Mouse (Mus musculus) midbrain, embryonic 12.5 days (tissue): ENCODE data around the gene C130032M10Rik. TPM values are rescaled to one million over a fixed set of nuclear protein-coding genes. Genes with fewer than 3 reads are reported as not detected.
"Not testable (repeated sequence)": the region's sequence is repeated elsewhere in the genome, so short reads cannot be mapped to it uniquely, and the experiment has no call there.

Experiments
- ATAC-seq: fragments of 200-750 bp; cut with Nextera tagmentation; 2 replicates; pipeline ENCODE4 v1.8.0; 2017; ENCODE audit warnings: low read depth, moderate TSS enrichment, moderate library complexity; ENCODE audit not compliant: low FRiP score
- H3K27ac ChIP-seq: fragments of 300-500 bp; sonication (generic); replicated peaks from 2 replicates; pipeline ENCODE4 v1.5.1; 2016; ENCODE audit warnings: mild to moderate bottlenecking
- H3K27me3 ChIP-seq: fragments of 300-500 bp; sonication (generic); 2 replicates; pipeline ENCODE4 v1.6.1; 2016; ENCODE audit warnings: mild to moderate bottlenecking
- H3K36me3 ChIP-seq: fragments of 300-500 bp; sonication (generic); 2 replicates; pipeline ENCODE4 v1.6.1; 2016
- H3K4me1 ChIP-seq: fragments of 300-500 bp; sonication (generic); 2 replicates; pipeline ENCODE4 v1.6.1; 2016
- H3K4me2 ChIP-seq: fragments of 300-500 bp; sonication (generic); replicated peaks from 2 replicates; pipeline ENCODE4 v1.6.1; 2016; ENCODE audit warnings: mild to moderate bottlenecking, moderate library complexity
- H3K4me3 ChIP-seq: fragments of 300-500 bp; sonication (generic); 2 replicates; pipeline ENCODE4 v1.5.1; 2016; ENCODE audit warnings: mild to moderate bottlenecking
- H3K9ac ChIP-seq: fragments of 300-500 bp; sonication (generic); replicated peaks from 2 replicates; pipeline ENCODE4 v1.6.1; 2016; ENCODE audit warnings: mild to moderate bottlenecking, moderate library complexity
- H3K9me3 ChIP-seq: fragments of 300-500 bp; sonication (generic); 2 replicates; pipeline ENCODE4 v1.6.1; 2016; ENCODE audit warnings: mild to moderate bottlenecking
- WGBS: fragments of 180-500 bp; shearing (Covaris S2); methylation state at CpG from one replicate; pipeline ENCODE4 v1.1.7; 2016; 5-methylcytosine and 5-hydroxymethylcytosine counted together
- polyA plus RNA-seq: library from polyadenylated mRNA; unstranded; fragments of >200 nt; fragmentation: Nextera tagmentation; extraction: Ambion mirVana; gene quantifications from 2 replicates; pipeline ENCODE4 v1.2.1, GENCODE M21; 2016

The C130032M10Rik gene
- polyA plus RNA-seq, 1 experiment from 2014 or later = 0.43 TPM

DNA sequence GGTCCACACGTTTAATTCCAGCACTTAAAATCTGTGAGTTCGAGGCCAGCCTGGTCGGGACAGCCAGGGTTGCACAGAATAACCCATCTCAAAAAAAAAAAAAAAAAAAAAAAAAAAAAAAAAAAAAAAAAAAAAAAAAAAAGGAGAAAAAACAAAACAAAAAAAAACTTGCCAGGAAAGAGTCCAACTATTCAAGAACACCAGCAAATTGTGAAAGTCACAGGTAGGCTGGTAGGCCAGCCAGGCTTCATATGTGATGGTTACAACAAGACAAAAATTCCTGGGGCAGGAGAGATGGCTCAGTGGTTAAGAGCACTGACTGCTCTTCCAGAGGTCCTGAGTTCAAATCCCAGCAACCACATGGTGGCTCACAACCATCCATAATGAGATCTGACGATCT, 5.0 kb downstream of the C130032M10Rik start:
- WGBS = 80% methylated on average over 4 of the region's 4 CpGs
- ATAC-seq, H3K9me3 ChIP-seq, H3K4me2 ChIP-seq, H3K4me3 ChIP-seq, H3K27ac ChIP-seq, H3K27me3 ChIP-seq, H3K36me3 ChIP-seq, H3K4me1 ChIP-seq, H3K9ac ChIP-seq: not testable (repeated sequence)

DNA sequence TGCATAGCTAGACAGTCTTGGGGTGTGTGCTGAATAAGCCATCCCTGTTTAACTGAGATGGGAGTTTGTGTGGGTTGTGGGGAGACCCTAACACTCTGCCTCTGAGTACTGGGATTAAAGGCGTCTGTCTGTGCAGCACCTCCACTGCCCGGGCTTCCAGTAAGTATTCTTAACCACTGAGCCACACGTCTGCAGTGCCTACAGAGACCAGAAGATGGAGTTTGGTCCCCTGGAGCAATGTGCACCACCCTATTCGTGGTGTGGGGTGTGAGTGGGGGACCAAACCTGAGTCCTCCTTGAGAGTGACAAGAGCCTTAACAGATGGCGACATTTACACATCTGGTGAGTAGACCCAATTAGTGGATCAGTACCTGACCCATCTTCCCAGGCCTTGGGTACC, 6.5 kb downstream of the C130032M10Rik start:
- Histone ChIP-seq H3K4me1 (peaks cover 15% of the 10 kb centered on the region), H3K36me3 (no peaks in the 10 kb centered on the region), H3K27ac (no peak overlapping the region), H3K9ac (no peak overlapping the region), H3K4me3 (no peak overlapping the region), H3K4me2 (no peak overlapping the region), H3K27me3 (no peaks in the 10 kb centered on the region), H3K9me3 (no peaks in the 10 kb centered on the region)
- no peak for ATAC-seq
- WGBS = 54% methylated on average over 5 of the region's 5 CpGs

DNA sequence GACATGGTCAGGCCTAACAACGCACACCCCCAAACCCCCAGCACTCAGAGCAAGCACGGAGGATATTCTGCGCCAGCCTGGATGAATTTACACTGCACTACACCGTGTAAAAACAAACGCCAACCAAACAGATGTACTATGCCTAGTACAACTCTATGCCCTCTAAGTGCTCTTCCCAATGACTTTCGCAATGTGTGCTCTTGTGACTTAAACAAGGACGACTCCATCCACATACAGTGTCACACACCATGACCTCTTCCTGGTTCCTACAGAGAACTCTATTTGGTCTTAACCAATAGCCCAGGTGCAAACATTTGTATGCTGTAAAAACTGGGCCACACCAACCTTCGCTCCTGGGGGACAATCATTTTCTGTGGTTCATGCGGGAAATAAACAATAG, 7.0 kb downstream of the C130032M10Rik start:
- Histone ChIP-seq H3K4me1 (peaks cover 18% of the 10 kb centered on the region), H3K27ac (no peak overlapping the region), H3K27me3 (no peaks in the 10 kb centered on the region), H3K9ac (no peak overlapping the region), H3K9me3 (no peaks in the 10 kb centered on the region), H3K36me3 (no peaks in the 10 kb centered on the region), H3K4me2 (no peak overlapping the region), H3K4me3 (no peak overlapping the region)
- 90% methylated on average over 9 of the region's 9 CpGs for WGBS
- ATAC-seq = no peak

DNA sequence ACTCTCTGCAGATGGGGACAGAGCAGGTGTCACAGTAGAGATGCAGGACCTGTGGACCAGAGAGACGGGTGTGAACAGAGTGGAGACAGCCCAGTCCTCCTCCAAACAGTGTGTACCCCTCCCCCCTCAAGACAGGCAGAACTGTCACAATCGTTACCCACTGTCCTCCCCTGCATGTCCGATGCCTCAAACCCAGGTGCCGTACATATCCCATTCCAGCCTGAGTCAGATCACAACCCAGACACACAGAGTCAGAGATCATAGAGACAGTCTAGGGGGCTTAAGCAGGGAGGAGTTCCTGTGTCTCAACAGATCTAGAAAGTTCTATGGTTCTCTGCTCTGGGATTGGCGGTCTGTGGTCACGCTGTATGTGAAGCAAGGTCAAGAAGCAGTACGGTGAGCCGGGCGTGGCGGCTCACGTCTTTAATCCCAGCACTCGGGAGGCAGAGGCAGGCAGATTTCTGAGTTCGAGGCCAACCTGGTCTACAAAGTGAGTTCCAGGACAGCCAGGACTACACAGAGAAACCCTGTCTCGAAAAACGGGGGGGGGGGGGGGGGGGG, 9.7 kb downstream of the C130032M10Rik start:
- no peak overlapping the region for H3K9ac ChIP-seq
- H3K27me3 ChIP-seq = no peaks in the 10 kb centered on the region
- ATAC-seq = no peak
- no peaks in the 10 kb centered on the region for H3K9me3 ChIP-seq
- peaks cover 30% of the 10 kb centered on the region for H3K4me1 ChIP-seq
- no peak overlapping the region for H3K27ac ChIP-seq
- H3K36me3 ChIP-seq = no peaks in the 10 kb centered on the region
- H3K4me3 ChIP-seq = no peak overlapping the region
- no peak overlapping the region for H3K4me2 ChIP-seq
- 93% methylated on average over 13 of the region's 15 CpGs for WGBS

DNA sequence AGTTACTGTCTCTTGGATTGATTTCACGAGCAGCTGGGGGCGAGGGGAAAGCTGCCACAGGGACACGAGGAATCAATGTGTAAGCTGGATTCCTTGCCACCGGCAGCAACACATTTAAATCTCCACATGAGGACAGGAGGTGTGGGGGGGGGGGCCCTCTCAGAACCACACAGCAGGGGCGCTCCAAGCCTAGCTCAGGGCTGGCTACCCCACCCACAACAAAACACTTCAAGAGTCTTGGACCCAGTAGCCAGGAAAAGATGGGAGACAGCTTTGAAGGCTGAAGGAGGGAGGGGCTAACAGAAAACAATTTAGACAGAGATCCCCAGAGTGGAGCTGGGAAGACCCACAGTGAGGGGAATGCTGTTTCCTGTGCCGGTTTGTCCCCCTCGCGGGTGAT, 10.4 kb downstream of the C130032M10Rik start:
- no peak for ATAC-seq
- peaks cover 36% of the 10 kb centered on the region for H3K4me1 ChIP-seq
- peak overlapping the region; percentile 38 for H3K4me2 ChIP-seq
- H3K27ac ChIP-seq = no peak overlapping the region
- no peaks in the 10 kb centered on the region for H3K36me3 ChIP-seq
- 9% methylated on average over 8 of the region's 8 CpGs for WGBS
- no peaks in the 10 kb centered on the region for H3K9me3 ChIP-seq
- no peak overlapping the region for H3K4me3 ChIP-seq
- no peaks in the 10 kb centered on the region for H3K27me3 ChIP-seq
- 0 out of 2 replicates have a peak overlapping the region, but pooled peaks have one; percentile 15 for H3K9ac ChIP-seq

DNA sequence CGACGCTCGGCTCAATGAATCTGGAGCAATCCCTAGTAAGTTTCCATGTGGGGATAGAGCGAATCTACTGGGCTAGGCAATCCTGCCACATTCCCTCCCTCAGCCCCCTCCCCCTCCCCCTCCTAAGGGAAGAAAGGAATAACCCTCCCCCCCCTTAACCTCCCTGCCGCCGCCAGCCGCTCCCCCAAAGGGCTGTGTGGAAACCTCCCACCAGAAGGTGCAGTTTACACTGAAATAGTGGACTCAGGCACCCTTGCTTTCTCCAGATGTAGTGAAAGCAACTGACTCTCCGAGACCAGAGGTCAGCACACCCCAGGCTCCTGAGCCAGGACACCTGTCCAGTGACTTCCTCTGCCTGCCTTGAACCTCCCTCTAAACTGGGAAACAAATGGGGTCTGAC, 11.1 kb downstream of the C130032M10Rik start:
- Histone ChIP-seq H3K9ac (no peak overlapping the region), H3K27me3 (no peaks in the 10 kb centered on the region), H3K4me2 (peak overlapping the region; percentile 38), H3K9me3 (no peaks in the 10 kb centered on the region), H3K27ac (peak overlapping the region; percentile 54), H3K36me3 (no peaks in the 10 kb centered on the region), H3K4me1 (peaks cover 42% of the 10 kb centered on the region), H3K4me3 (peak overlapping the region; percentile 19; the same call in 1 of the 2 replicates)
- ATAC-seq = no peak
- 5% methylated on average over 8 of the region's 8 CpGs for WGBS

DNA sequence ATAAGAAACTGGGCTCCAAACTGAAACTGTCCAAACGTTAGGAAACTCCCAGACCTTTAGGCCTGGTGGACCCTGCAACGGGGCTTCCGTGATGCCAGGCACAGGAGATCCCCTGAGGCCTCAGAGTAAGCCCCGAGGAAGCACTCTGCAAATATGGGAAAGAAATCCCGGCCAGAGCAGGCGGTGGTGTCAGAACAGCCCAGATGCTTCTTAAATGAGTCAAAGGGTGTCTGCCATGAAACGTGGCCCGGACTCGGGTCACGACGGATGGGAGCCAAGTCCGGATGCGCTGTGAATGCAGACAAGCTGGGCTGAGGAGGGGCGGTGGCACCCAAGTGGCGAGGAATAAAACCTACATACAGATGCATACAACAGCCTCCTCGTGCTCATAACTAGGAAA, 11.6 kb downstream of the C130032M10Rik start:
- WGBS = 2% methylated on average over 16 of the region's 16 CpGs
- H3K9ac ChIP-seq = no peak overlapping the region
- peak overlapping the region; percentile 19; the same call in 1 of the 2 replicates for H3K4me3 ChIP-seq
- H3K4me2 ChIP-seq = peak overlapping the region; percentile 38
- peaks cover 44% of the 10 kb centered on the region for H3K4me1 ChIP-seq
- H3K36me3 ChIP-seq = no peaks in the 10 kb centered on the region
- H3K27ac ChIP-seq = peak overlapping the region; percentile 54
- no peaks in the 10 kb centered on the region for H3K27me3 ChIP-seq
- peak; percentile 49 for ATAC-seq
- H3K9me3 ChIP-seq = no peaks in the 10 kb centered on the region

DNA sequence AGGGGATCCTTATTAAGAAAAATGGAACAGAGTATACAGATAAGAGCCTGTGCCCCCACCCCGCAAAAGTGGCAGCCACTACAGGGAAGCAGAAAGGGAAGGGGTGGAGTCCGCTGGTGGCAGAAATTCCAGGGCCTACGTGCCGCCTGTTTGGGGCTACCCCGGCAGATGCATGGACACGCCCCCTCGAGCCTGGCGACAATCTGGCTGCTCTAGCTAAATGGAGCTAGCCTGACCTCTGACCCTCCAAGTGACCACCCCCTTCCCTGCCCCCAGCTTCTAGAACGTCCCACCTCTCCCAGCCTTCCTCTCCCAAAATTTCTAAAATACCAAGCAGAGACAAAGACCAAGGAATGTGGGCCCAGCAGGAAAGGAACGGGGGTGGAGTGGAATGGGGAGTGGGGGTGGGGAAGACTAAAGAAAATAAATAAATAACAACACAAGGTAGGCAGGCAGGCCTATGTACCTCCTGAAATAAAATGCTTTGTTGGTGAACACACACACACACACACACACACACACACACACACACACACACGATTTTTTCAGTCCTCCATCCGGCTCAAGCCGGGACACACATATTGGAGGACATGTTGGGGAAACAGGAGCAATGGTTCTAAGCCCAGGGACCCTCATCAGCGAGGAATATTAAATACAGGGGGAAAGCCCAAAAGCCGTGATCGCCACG, 12.6 kb downstream of the C130032M10Rik start:
- Histone ChIP-seq H3K9me3 (no peaks in the 10 kb centered on the region), H3K4me1 (peaks cover 44% of the 10 kb centered on the region), H3K4me2 (peak overlapping the region; percentile 23; the same call in 1 of the 2 replicates), H3K27ac (no peak overlapping the region), H3K36me3 (no peaks in the 10 kb centered on the region), H3K27me3 (no peaks in the 10 kb centered on the region), H3K4me3 (no peak overlapping the region), H3K9ac (no peak overlapping the region)
- ATAC-seq = peak; percentile 55
- 7% methylated on average over 17 of the region's 17 CpGs for WGBS

DNA sequence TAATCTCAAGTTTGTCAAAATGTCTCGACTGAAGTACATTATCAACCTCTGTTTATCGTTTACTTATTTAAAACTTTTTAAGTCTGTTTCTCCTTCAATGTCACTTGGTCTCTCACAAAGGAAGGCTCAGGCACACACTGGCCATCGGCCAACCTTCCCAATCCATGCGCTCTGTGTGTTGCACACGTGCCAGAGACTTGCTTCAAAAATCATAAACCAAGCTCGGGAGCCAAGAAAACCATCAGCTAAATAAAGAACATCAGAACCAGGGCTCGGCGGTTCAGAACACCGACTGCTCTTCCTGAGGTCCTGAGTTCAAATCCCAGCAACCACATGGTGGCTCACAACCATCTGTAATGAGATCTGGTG, 13.2 kb downstream of the C130032M10Rik start:
- H3K36me3 ChIP-seq = no peaks in the 10 kb centered on the region
- WGBS = 49% methylated on average over 9 of the region's 9 CpGs
- H3K9me3 ChIP-seq = no peaks in the 10 kb centered on the region
- no peak overlapping the region for H3K27ac ChIP-seq
- no peak overlapping the region for H3K4me2 ChIP-seq
- no peak overlapping the region for H3K9ac ChIP-seq
- H3K4me3 ChIP-seq = no peak overlapping the region
- H3K4me1 ChIP-seq = peaks cover 44% of the 10 kb centered on the region
- no peaks in the 10 kb centered on the region for H3K27me3 ChIP-seq
- no peak for ATAC-seq

DNA sequence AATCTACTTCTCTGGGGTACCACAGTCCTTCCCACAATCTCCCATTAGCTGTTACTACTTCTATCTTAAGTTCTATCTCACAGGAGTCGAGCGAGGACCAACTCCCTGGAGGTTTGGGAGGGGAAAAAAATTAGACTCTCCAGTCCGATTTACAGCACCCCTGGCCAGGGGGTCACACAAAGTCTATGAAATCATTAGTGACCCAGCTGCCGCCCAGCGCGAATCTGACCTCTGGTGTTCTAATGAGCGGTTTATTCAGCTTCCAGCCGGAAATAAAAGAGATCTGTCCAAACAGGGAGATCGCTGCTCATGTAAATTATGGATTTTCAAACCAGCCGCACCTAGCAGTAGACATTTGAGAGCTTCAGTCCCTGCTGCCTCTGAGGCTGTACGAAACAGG, 15.8 kb downstream of the C130032M10Rik start:
- WGBS = 32% methylated on average over 11 of the region's 11 CpGs
- H3K4me1 ChIP-seq = peaks cover 37% of the 10 kb centered on the region
- H3K27ac ChIP-seq = no peak overlapping the region
- no peak overlapping the region for H3K4me3 ChIP-seq
- no peak for ATAC-seq
- no peaks in the 10 kb centered on the region for H3K27me3 ChIP-seq
- no peaks in the 10 kb centered on the region for H3K9me3 ChIP-seq
- no peak overlapping the region for H3K9ac ChIP-seq
- H3K4me2 ChIP-seq = no peak overlapping the region; the same call in 1 of the 2 replicates
- H3K36me3 ChIP-seq = no peaks in the 10 kb centered on the region

DNA sequence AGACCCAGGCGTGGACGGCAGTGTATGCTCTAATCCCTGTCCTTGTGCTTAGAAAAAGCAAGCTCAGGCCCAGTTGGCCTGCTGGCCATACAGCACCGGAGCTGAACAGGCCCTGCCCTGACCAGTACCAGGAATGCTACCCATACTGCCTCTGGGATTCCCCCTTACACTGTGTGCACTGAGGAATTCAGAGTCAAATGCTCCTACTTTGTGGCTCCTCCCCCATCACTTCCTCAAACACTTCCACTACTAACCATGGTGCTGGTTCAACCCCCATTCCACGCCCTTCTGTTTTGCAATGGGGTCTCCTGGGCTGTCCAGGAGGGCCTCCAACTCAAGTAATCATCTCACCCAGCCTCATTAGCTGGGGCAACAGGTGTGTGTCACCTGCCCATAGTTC, 18.4 kb downstream of the C130032M10Rik start:
- no peak overlapping the region for H3K4me2 ChIP-seq
- no peaks in the 10 kb centered on the region for H3K9me3 ChIP-seq
- no peak overlapping the region for H3K4me3 ChIP-seq
- peaks cover 24% of the 10 kb centered on the region for H3K4me1 ChIP-seq
- no peak overlapping the region for H3K27ac ChIP-seq
- ATAC-seq = 0 out of 2 replicates have a peak, but pooled peaks have one; percentile 8
- H3K27me3 ChIP-seq = no peaks in the 10 kb centered on the region
- 74% methylated on average over 4 of the region's 4 CpGs for WGBS
- no peak overlapping the region for H3K9ac ChIP-seq
- no peaks in the 10 kb centered on the region for H3K36me3 ChIP-seq

DNA sequence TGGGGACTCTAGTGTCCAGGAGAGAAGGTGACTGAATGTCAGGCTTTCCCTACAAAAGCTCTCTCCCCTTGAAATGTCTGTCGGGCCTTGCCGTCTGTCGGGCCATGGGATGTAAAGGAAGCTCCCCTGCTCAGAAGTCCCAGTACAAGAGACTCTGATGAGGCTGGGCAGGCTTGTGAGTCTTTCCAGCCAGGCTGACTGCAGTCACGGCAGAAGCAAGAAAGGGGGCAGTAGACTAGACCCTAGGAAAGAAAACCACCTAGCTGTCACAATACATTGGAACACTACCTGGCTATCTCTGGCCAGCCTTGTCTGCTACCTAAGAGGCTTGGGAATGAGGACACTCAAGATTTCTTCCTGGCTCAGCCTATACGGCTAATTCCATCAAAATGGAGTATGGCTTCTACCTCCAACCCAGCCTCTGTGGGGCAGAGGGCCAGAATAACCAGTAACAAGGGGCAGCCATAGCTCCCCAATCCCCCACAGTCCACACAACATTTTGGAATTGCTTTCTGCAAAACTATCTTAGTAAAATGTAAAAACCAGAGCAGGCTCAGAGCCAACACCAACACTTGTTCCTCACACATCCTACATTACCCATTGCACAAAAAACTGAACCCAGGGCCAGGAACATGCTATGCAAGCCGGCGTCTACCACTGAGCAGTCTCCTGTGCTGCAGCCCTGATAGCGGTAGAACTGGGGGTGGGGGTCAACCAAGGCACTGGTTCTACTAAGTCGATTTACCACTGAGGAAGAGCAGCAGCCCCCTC, 19.4 kb downstream of the C130032M10Rik start:
- no peak overlapping the region for H3K4me2 ChIP-seq
- H3K4me3 ChIP-seq = no peak overlapping the region
- H3K4me1 ChIP-seq = peaks cover 24% of the 10 kb centered on the region
- H3K27me3 ChIP-seq = no peaks in the 10 kb centered on the region
- no peaks in the 10 kb centered on the region for H3K36me3 ChIP-seq
- no peaks in the 10 kb centered on the region for H3K9me3 ChIP-seq
- no peak overlapping the region for H3K27ac ChIP-seq
- no peak overlapping the region for H3K9ac ChIP-seq
- WGBS = 82% methylated on average over 9 of the region's 9 CpGs
- no peak for ATAC-seq
